Mouse (Mus musculus): ENCODE measurements around the gene Baz2b. TPM values are rescaled to one million over a fixed set of nuclear protein-coding genes. Genes with fewer than 3 reads are reported as not detected.

Gene Baz2b
- polyA plus RNA-seq, 1 experiment from 2014 or later, result 105 TPM

- Histone ChIP-seq H3K4me2 (no peak overlapping the region), H3K36me3 (peaks cover 12% of the 10 kb centered on the region), H3K4me1 (replicated peaks) (peaks cover 30% of the 10 kb centered on the region), H3K9me3 (no peaks in the 10 kb centered on the region), H3K27me3 (no peaks in the 10 kb centered on the region), H3K27ac (peak overlapping the region; percentile 30; the same call in 1 of the 2 replicates), H3K4me3 (no peak overlapping the region), H3K9ac (no peak overlapping the region; the same call in 1 of the 2 replicates)
- no peak for ATAC-seq (ENCODE audit: low FRiP score)
- 84% methylated on average over 12 of the region's 12 CpGs for WGBS
Observed at GRCm38 (mm10) chr2:60113661-60114560, 95.7 kb downstream of the Baz2b start.

GRCm38 (mm10) chr2:60112116-60112515 is 97.5 kb downstream of the Baz2b start:
- H3K9ac ChIP-seq, result no peak overlapping the region
- no peaks in the 10 kb centered on the region for H3K27me3 ChIP-seq
- peaks cover 16% of the 10 kb centered on the region for H3K4me1 ChIP-seq (replicated peaks)
- no peak overlapping the region for H3K4me2 ChIP-seq
- no peaks in the 10 kb centered on the region for H3K9me3 ChIP-seq
- peaks cover 12% of the 10 kb centered on the region for H3K36me3 ChIP-seq
- no peak for ATAC-seq (ENCODE audit: low FRiP score)
- H3K4me3 ChIP-seq, result no peak overlapping the region
- no peak overlapping the region for H3K27ac ChIP-seq
- WGBS, result 95% methylated on average over 2 of the region's 2 CpGs

- no peak for ATAC-seq (ENCODE audit: low FRiP score)
- no peak overlapping the region for H3K27ac ChIP-seq
- 89% methylated on average over 3 of the region's 3 CpGs for WGBS
- H3K27me3 ChIP-seq, result no peaks in the 10 kb centered on the region
- no peak overlapping the region for H3K9ac ChIP-seq
- H3K4me1 ChIP-seq (replicated peaks), result peaks cover 6% of the 10 kb centered on the region
- H3K9me3 ChIP-seq, result no peaks in the 10 kb centered on the region
- no peak overlapping the region for H3K4me2 ChIP-seq
- H3K4me3 ChIP-seq, result no peak overlapping the region
- peaks cover 12% of the 10 kb centered on the region for H3K36me3 ChIP-seq
Observed at GRCm38 (mm10) chr2:60109001-60109400, 100.6 kb downstream of the Baz2b start.

GRCm38 (mm10) chr2:60096625-60097024 is 113.0 kb downstream of the Baz2b start:
- Histone ChIP-seq H3K27ac (no peak overlapping the region), H3K4me2 (no peak overlapping the region), H3K36me3 (no peaks in the 10 kb centered on the region), H3K9ac (no peak overlapping the region), H3K4me3 (no peak overlapping the region), H3K27me3 (no peaks in the 10 kb centered on the region), H3K9me3 (no peaks in the 10 kb centered on the region), H3K4me1 (replicated peaks) (no peaks in the 10 kb centered on the region)
- WGBS, result 83% methylated on average over 4 of the region's 4 CpGs
- no peak for ATAC-seq (ENCODE audit: low FRiP score)

- Histone ChIP-seq H3K27ac (peak overlapping the region; percentile 66), H3K4me2 (peak overlapping the region; percentile 45; the same call in 1 of the 2 replicates), H3K4me1 (replicated peaks) (peaks cover 16% of the 10 kb centered on the region), H3K36me3 (no peaks in the 10 kb centered on the region), H3K9ac (no peak overlapping the region), H3K27me3 (no peaks in the 10 kb centered on the region), H3K9me3 (no peaks in the 10 kb centered on the region), H3K4me3 (no peak overlapping the region)
- ATAC-seq (ENCODE audit: low FRiP score), result 0 out of 2 replicates have a peak, but pooled peaks have one; percentile 30
- 21% methylated on average over 6 of the region's 6 CpGs for WGBS
Observed at GRCm38 (mm10) chr2:60090280-60090679, 119.4 kb downstream of the Baz2b start.

GRCm38 (mm10) chr2:60089528-60090247 is 120.0 kb downstream of the Baz2b start:
- peak overlapping the region; percentile 86 for H3K27ac ChIP-seq
- 30% methylated on average over 15 of the region's 15 CpGs for WGBS
- ATAC-seq (ENCODE audit: low FRiP score), result peak; percentile 65; the same call in 1 of the 2 replicates
- H3K27me3 ChIP-seq, result no peaks in the 10 kb centered on the region
- H3K9me3 ChIP-seq, result no peaks in the 10 kb centered on the region
- no peaks in the 10 kb centered on the region for H3K36me3 ChIP-seq
- H3K4me3 ChIP-seq, result peak overlapping the region; percentile 23; the same call in 1 of the 2 replicates
- peak overlapping the region; percentile 61 for H3K9ac ChIP-seq
- peak overlapping the region; percentile 45 for H3K4me2 ChIP-seq
- peaks cover 18% of the 10 kb centered on the region for H3K4me1 ChIP-seq (replicated peaks)

- no peak for ATAC-seq (ENCODE audit: low FRiP score)
- Histone ChIP-seq H3K9me3 (no peaks in the 10 kb centered on the region), H3K27me3 (no peaks in the 10 kb centered on the region), H3K4me2 (peak overlapping the region; percentile 45; the same call in 1 of the 2 replicates), H3K4me1 (replicated peaks) (peaks cover 22% of the 10 kb centered on the region), H3K27ac (peak overlapping the region; percentile 86), H3K36me3 (no peaks in the 10 kb centered on the region), H3K9ac (no peak overlapping the region), H3K4me3 (no peak overlapping the region)
- WGBS, result 86% methylated on average over 14 of the region's 14 CpGs
Observed at GRCm38 (mm10) chr2:60088785-60089527, 120.7 kb downstream of the Baz2b start.

- peaks cover 34% of the 10 kb centered on the region for H3K4me1 ChIP-seq (replicated peaks)
- no peak overlapping the region for H3K27ac ChIP-seq
- no peaks in the 10 kb centered on the region for H3K9me3 ChIP-seq
- H3K4me2 ChIP-seq, result no peak overlapping the region
- no peak for ATAC-seq (ENCODE audit: low FRiP score)
- no peaks in the 10 kb centered on the region for H3K36me3 ChIP-seq
- WGBS, result 88% methylated on average over 8 of the region's 8 CpGs
- no peak overlapping the region for H3K9ac ChIP-seq
- no peaks in the 10 kb centered on the region for H3K27me3 ChIP-seq
- H3K4me3 ChIP-seq, result no peak overlapping the region
Observed at GRCm38 (mm10) chr2:60086197-60086903, 123.3 kb downstream of the Baz2b start.

GRCm38 (mm10) chr2:60084823-60085222 is 124.8 kb downstream of the Baz2b start:
- Histone ChIP-seq H3K4me3 (no peak overlapping the region), H3K9me3 (no peaks in the 10 kb centered on the region), H3K4me2 (no peak overlapping the region), H3K36me3 (no peaks in the 10 kb centered on the region), H3K27ac (no peak overlapping the region), H3K27me3 (no peaks in the 10 kb centered on the region), H3K4me1 (replicated peaks) (peaks cover 29% of the 10 kb centered on the region), H3K9ac (no peak overlapping the region)
- ATAC-seq (ENCODE audit: low FRiP score), result no peak
- 93% methylated on average over 1 of the region's 1 CpGs for WGBS

GRCm38 (mm10) chr2:60082984-60083636 is 126.5 kb downstream of the Baz2b start:
- H3K9ac ChIP-seq, result no peak overlapping the region
- H3K27ac ChIP-seq, result 0 out of 2 replicates have a peak overlapping the region, but pooled peaks have one; percentile 2
- no peak overlapping the region for H3K4me2 ChIP-seq
- H3K36me3 ChIP-seq, result no peaks in the 10 kb centered on the region
- H3K4me1 ChIP-seq (replicated peaks), result peaks cover 25% of the 10 kb centered on the region
- no peaks in the 10 kb centered on the region for H3K9me3 ChIP-seq
- H3K27me3 ChIP-seq, result no peaks in the 10 kb centered on the region
- H3K4me3 ChIP-seq, result no peak overlapping the region
- ATAC-seq (ENCODE audit: low FRiP score), result no peak
- whole genome bisulfite sequencing, result 61% methylated on average over 7 of the region's 7 CpGs

GRCm38 (mm10) chr2:60082225-60082624 is 127.4 kb downstream of the Baz2b start:
- Histone ChIP-seq H3K9me3 (no peaks in the 10 kb centered on the region), H3K4me1 (replicated peaks) (peaks cover 31% of the 10 kb centered on the region), H3K9ac (no peak overlapping the region), H3K4me2 (no peak overlapping the region), H3K27ac (no peak overlapping the region), H3K4me3 (no peak overlapping the region), H3K27me3 (no peaks in the 10 kb centered on the region), H3K36me3 (no peaks in the 10 kb centered on the region)
- no peak for ATAC-seq (ENCODE audit: low FRiP score)
- WGBS, result 94% methylated on average over 4 of the region's 4 CpGs

Measured in hindbrain, embryonic 13.5 days (tissue).